Mouse (Mus musculus) adrenal gland, postnatal 36 days (tissue): Measurements from ENCODE around the gene Fmo1. TPM values are rescaled to one million over a fixed set of nuclear protein-coding genes. Genes with fewer than 3 reads are reported as not detected.

Source experiments
- DNase-seq, 2 experiments: peaks; one replicate each; pipeline ENCODE4 v3.0.0; 2021; ENCODE audit warnings: mixed read lengths in 1 of 2
- long read RNA-seq, 2 experiments: library from polyadenylated mRNA; stranded (forward); transcript quantifications; one replicate each; pipeline ENCODE4 v2.0.0; 2021; ENCODE audit warnings: borderline sequencing depth in 2 of 2
- total RNA-seq, 2 experiments: library from RNA; stranded (reverse); gene quantifications; 2 replicates each; pipeline ENCODE4 v1.2.3; 2021

Gene Fmo1
- total RNA-seq: 100 to 1,000 TPM; 158 to 352 TPM
- long read RNA-seq, experiment 1, transcript Fmo1-201 (9 exons, 2,388 nt): major isoform, 77 of 157 reads
- long read RNA-seq, experiment 1, partial matches to known transcripts: 32 of 157 reads
- long read RNA-seq, experiment 1, other reads (novel, unspliced or antisense): 45 of 157 reads
- long read RNA-seq, experiment 2, partial matches to known transcripts: 13 of 47 reads
- long read RNA-seq, experiment 2, other reads (novel, unspliced or antisense): 30 of 47 reads

- no peak for DNase-seq
Measured at GRCm38 (mm10) chr1:162866280-162866681, at the start of gene Fmo1. Gene Fmo1 (minus strand): TSS chr1:162866610.

DNA sequence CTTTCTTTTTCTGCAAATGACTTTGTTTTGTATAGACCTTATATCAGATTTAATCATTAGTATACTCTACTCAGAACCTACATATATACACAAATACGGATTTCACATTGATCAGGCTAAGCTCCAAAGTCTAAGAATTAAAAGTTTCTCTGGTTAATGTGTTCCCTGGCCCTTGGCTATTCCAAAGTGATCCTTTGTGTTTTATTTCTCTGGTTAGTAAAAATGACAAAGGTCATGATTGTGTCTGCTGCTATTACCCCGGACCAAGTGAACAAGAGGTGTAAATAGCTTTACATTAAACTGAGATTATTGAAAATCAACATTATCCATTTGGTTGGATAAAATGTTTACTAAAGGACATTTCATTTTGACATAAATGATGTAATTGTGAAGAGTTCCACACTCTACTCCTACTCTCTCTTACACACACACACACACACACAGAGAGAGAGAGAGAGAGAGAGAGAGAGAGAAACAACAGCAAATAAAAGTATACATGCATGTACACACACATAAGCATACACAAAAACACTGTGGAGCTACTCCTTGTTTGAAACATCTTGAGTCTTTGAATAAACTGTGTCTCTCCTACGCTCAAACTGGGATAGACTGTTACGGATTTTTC is 48.6 kb upstream of the Fmo1 start:
- DNase-seq: no peak

DNA sequence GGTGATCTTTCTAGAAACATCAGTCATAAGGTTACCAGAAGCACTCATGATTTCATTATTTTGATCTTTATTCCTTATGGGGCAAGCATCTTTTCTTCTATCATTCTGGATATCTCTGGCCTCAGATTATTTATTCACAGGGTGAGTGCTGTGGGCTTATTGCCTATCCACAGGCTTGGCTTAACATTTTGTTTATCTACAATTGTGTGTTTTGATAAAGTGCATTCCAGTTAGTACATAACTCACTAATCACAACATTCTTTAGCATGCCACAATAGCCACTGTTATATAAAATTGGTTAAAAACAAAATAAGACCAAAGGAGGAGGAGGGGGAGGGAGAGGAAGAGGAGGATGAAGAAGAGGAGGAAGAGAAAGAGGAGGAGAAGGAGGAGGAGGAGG is 45.7 kb upstream of the Fmo1 start:
- no peak for DNase-seq

GRCm38 (mm10) chr1:162901879-162902278 is 35.5 kb upstream of the Fmo1 start:
- DNase-seq: no peak

- DNase-seq: peak in 1 of 2 experiments; percentile 27
Measured at GRCm38 (mm10) chr1:162897838-162898811, 31.7 kb upstream of the Fmo1 start, which contains the start of gene Fmo2. Gene Fmo2 (minus strand): TSS chr1:162898726.

DNA sequence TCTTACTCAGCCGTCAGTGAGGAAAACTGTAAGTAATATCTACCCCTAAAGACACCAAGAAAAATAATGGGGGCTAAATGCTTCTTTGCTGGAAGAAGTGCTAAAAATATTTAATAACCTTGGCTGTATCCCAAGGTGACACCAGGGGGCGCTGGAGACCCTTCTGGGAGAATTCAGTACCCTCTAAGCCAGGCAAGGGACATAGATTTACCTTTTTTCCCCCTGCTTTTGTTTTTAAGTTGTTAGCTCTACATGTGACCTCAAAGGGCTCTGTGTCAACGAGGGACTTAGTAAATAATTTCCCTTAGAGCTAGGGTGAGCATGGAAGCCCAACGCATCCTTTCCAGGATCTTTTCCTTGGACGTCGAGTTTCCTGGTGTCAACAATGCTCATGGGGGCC is 29.5 kb upstream of the Fmo1 start:
- DNase-seq: peak; percentile 69 to 78

DNA sequence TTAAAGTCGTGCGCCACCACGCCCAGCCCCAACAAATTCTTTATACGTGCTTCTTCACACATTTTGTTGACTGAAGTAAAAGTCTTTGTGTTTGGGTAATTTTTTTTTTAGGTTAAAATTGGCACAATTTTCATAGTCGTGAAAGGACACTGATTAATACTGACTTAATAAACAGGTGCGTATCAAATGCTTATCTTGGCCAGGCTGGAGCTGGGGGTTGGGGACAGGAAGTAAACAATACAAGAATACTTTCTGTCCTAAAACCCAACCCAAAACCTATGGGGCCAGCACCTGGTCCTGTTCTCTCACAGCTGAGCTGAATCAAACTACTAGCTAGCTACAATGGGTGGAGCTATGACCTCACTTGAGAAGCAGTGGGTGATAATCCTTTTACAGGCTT is 26.6 kb upstream of the Fmo1 start:
- DNase-seq: no peak

- DNase-seq: no peak
Measured at GRCm38 (mm10) chr1:162891980-162892451, 25.6 kb upstream of the Fmo1 start.

- no peak for DNase-seq
Measured at GRCm38 (mm10) chr1:162888646-162889045, 22.2 kb upstream of the Fmo1 start.

GRCm38 (mm10) chr1:162887644-162888043 is 21.2 kb upstream of the Fmo1 start:
- DNase-seq: no peak

DNA sequence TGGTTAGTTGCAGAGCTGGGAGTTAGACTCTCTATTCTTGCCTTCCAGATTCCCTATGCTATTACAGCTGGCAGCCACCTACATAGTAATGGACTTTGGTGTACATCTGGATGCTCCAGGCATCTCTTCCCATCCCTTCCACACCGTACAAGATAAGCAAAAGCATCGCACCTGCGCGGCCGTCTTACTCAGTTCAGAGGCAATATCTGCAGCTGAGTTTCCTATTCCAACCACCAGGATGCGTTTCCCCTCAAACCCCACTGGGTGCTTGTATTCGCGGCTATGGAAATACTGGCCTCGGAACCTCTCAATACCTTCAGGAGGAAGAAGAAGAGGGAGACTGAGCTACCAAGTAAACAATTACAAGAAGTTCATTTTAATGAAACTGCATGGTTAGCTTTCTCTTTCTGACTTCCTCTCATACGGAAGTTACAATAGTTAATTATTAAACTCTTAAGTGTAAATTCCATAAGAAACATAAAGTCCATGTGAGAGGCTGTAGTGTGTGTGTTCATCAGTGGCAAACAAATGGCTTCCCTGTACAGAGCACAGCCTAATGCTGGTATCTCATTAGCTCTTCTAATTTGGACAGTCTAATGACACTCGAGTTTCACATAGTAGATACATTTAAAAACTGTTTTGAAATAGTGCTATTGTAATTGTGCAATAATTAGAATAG is 19.9 kb upstream of the Fmo1 start:
- no peak for DNase-seq

GRCm38 (mm10) chr1:162882681-162883080 is 16.3 kb upstream of the Fmo1 start:
- no peak for DNase-seq

DNA sequence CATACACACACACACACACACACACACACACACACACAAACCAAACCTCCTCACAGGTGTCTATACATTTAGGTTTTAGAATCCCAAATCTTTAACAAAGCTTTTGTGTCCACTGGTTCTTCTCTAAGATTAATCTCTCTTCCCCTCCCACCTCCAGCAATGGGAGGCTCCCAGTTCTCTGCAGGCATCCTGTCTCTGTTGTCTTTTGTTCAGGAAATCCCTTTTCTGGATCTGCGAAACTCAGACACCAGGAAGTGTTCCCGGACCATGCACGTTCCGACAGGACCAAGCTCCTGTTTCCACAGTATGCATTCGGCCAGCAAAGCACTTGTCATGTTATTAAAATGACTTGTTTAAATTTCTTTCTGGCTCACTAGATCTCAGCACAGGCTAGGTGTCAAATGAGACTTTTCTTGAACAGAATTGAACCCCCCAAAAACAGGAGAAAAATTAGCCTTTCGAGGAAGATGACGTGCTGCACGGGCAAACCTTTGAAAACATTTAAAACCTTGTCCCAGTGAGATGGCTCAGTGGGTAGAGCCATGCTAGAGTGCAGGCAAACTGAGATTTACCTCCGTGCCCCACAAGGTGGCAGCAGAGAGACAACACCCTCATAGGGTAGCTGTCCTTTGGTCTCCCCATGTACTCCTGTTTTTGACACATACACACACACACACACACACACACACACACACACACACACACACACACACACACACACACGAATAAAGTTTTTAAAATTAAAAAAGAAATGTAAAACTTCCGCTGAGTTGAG is 13.4 kb upstream of the Fmo1 start:
- peak; percentile 79 to 82 for DNase-seq

GRCm38 (mm10) chr1:162875091-162875490 is 8.7 kb upstream of the Fmo1 start:
- no peak for DNase-seq

- DNase-seq: peak; percentile 33 to 46
Measured at GRCm38 (mm10) chr1:162871701-162872311, 5.4 kb upstream of the Fmo1 start.

- no peak for DNase-seq
Measured at GRCm38 (mm10) chr1:162870978-162871377, 4.6 kb upstream of the Fmo1 start.

DNA sequence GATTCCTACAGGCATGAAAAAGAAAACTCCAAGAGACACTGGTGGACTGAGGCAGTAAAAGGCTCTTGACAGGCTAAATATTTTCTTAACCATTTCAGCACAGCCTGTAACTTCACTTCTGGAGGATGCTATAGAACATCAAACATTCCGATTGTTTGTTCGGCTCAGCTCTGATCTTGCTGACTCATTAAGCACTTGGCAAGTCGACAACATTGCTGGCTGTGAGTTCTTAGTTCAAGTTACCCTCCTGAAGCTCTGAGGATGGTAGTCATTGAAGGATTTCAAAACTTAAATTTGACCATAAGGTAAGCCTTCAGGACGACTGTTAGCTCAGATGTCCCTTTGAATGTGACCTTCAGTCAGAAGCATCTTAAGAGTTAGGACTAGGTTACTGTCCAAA is 986 bp upstream of the Fmo1 start:
- no peak for DNase-seq

DNA sequence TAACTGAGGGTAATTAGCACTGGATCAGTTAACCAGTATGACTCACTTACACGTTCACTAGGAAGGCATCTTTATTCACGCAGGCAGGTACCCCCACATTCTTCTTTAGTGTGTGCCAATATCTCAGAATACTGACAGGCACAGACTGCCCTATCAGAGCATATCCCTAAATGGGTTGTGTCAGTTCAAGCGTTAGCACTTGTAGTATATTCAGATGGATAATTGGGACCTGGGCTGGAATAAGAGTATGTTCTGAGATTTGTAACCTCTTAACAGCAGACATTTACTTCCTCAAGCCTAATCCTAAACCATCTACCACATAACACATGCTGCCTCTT is 948 bp downstream of the Fmo1 start:
- no peak for DNase-seq

DNA sequence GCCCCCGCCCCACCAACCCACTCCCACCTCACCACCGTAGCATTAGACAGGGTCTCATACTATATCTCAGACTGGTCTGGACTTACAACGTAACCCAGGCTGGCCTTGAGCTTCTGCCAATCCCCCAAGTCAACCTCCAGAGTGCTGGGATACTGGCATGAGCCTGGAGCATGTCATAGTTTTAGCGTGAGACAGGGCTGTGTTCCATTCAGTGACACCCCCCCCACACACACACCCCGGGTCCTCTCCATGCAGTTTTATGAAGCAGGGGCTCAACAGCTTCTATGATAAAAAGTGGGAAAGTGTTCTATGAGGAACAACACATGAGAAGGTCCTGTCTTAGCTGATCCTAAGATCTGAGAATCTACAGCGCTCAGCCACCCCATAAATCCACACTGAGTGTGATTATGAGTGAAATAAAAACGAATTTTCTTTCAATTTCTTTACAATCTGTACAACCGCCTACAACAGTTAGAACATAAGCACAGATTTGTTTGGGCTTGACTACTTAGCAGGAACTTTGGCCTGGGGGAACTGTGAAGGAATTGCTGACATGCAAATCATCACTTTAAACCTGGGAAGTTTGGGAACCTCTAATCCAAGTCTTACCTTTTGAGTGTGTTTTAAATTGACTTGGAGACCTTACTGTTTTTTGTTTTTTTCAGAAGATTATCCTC is 1.5 kb downstream of the Fmo1 start:
- DNase-seq: peak; percentile 14 to 47

- DNase-seq: no peak
Measured at GRCm38 (mm10) chr1:162864279-162864678, 2.1 kb downstream of the Fmo1 start.
